Mouse (Mus musculus): ENCODE results near the gene Psmb7.

- TF ChIP-seq CTCF (IDR thresholded peaks at IDR 0.05; ENCODE audit: low read depth, low read length) (no peak), POLR2A (IDR thresholded peaks at IDR 0.05; ENCODE audit: borderline replicate concordance, low read depth, low read length) (no peak)
Observed at GRCm38 (mm10) chr2:38610161-38610560, 33.7 kb downstream of the Psmb7 start.
